Mouse (Mus musculus): ENCODE data around the gene Eif3j1.
"Not testable (repeated sequence)": the region's sequence is repeated elsewhere in the genome, so short reads cannot be mapped to it uniquely, and the experiment has no call there.

Gene Eif3j1

GRCm38 (mm10) chr2:122027862-122028755 is at the start of gene Eif3j1:
Gene Eif3j1 (plus strand): TSS chr2:122028546.
- peak; percentile 90 to 94 for DNase-seq

GRCm38 (mm10) chr2:121995738-121996137 is 32.6 kb upstream of the Eif3j1 start:
- no peak for DNase-seq

GRCm38 (mm10) chr2:122008832-122009231 is 19.5 kb upstream of the Eif3j1 start:
- no peak for DNase-seq

- no peak for DNase-seq
Observed at GRCm38 (mm10) chr2:122011441-122011840, 16.9 kb upstream of the Eif3j1 start.

- no peak for DNase-seq
Observed at GRCm38 (mm10) chr2:122018705-122019104, 9.6 kb upstream of the Eif3j1 start.

GRCm38 (mm10) chr2:122022284-122022683 is 6.1 kb upstream of the Eif3j1 start:
- no peak for DNase-seq

GRCm38 (mm10) chr2:122027091-122027490 is 1.3 kb upstream of the Eif3j1 start:
- DNase-seq, result not testable (repeated sequence)

GRCm38 (mm10) chr2:122028756-122029700 is 682 bp downstream of the Eif3j1 start:
- DNase-seq, result peak; percentile 58 to 74

GRCm38 (mm10) chr2:122031970-122032369 is 3.6 kb downstream of the Eif3j1 start:
- DNase-seq, result no peak

GRCm38 (mm10) chr2:122036064-122036463 is 7.7 kb downstream of the Eif3j1 start:
- DNase-seq, result no peak

- DNase-seq, result no peak
Observed at GRCm38 (mm10) chr2:122043926-122044325, 15.6 kb downstream of the Eif3j1 start.

GRCm38 (mm10) chr2:122059365-122060115 is 31.2 kb downstream of the Eif3j1 start:
- DNase-seq, result no peak

- DNase-seq, result peak; percentile 52 to 56
Observed at GRCm38 (mm10) chr2:122065200-122065969, 37.0 kb downstream of the Eif3j1 start.

GRCm38 (mm10) chr2:122066241-122066640 is 37.9 kb downstream of the Eif3j1 start:
- no peak for DNase-seq

GRCm38 (mm10) chr2:122069144-122069912 is 41.0 kb downstream of the Eif3j1 start:
- no peak for DNase-seq

GRCm38 (mm10) chr2:122069922-122070321 is 41.6 kb downstream of the Eif3j1 start:
- peak; percentile 67 to 71 for DNase-seq

- peak; percentile 65 to 74 for DNase-seq
Observed at GRCm38 (mm10) chr2:122081728-122082456, 53.5 kb downstream of the Eif3j1 start.

GRCm38 (mm10) chr2:122086446-122086845 is 58.1 kb downstream of the Eif3j1 start:
- peak; percentile 29 to 34 for DNase-seq

- no peak for DNase-seq
Observed at GRCm38 (mm10) chr2:122093844-122094243, 65.5 kb downstream of the Eif3j1 start.

- DNase-seq, result not testable (repeated sequence)
Observed at GRCm38 (mm10) chr2:122097686-122098085, 69.3 kb downstream of the Eif3j1 start.
